Mouse (Mus musculus): Measurements from ENCODE around the gene H2-M10.4. TPM values are rescaled to one million over a fixed set of nuclear protein-coding genes. Genes with fewer than 3 reads are reported as not detected.
"Not testable (repeated sequence)": the region's sequence is repeated elsewhere in the genome, so short reads cannot be mapped to it uniquely, and the experiment has no call there.

Gene H2-M10.4
- polyA plus RNA-seq (2015; fragmentation: Nextera tagmentation; extraction: Ambion mirVana) = not detected in 2 replicates

DNA sequence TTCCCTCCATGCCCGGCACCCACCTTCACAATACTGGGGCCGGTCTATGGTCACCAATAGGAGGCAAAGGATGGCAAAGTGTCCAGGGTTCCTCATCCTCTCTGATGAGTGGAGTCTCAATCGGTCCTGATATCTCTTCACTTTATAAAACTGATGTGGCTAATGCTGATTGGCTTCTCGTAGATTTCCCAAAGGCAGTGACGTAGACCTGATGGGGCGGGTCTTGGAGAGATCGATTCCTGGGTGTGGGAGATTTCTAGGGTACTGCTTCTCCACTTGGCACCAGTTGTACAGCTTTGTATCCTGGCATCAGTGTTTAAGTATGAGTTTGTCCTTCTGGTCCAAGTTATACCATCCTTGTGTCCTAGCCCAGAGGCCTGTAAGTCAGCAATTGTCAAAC, at the start of gene H2-M10.4:
TSS of gene H2-M10.4 (minus strand) at position 101 of the 400 bp plus-strand sequence.
- ATAC-seq (ENCODE audit: low FRiP score, low TSS enrichment) = no peak
- Histone ChIP-seq H3K9ac (replicated peaks; ENCODE audit: low read length) (no peak within 1 kb of the TSS), H3K4me1 (ENCODE audit: insufficient read depth, low read length) (no peaks in the 10 kb centered on the region), H3K4me3 (ENCODE audit: low read length) (no peak within 1 kb of the TSS), H3K9me3 (ENCODE audit: low read length) (no peaks in the 10 kb centered on the region), H3K4me2 (replicated peaks; ENCODE audit: low read depth, low read length) (no peak within 1 kb of the TSS), H3K27me3 (ENCODE audit: insufficient read depth, low read length) (no peaks in the 10 kb centered on the region), H3K36me3 (ENCODE audit: insufficient read depth, low read length) (no peaks in the 10 kb centered on the region), H3K27ac (ENCODE audit: low read length) (no peak within 1 kb of the TSS)
- 85% methylated on average over 7 of the region's 7 CpGs for WGBS

DNA sequence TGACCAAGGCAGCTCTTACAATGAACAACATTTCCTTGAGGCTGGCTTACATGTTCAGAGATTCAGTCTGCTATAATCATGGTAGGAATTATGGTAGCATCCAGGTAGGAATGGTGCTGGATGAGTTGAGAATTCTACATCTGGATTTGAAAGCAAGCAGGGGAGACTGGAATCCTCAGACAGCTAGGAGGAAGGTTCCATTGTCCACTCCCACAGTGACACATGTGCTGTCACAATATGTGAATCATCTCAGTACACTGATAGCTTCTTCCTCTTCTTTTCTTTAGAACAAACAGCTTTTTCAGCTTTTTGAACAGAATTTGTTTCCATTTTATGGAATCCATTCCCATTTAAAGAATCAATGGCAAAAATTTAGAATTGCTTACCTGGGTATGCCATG, 41.8 kb upstream of the H2-M10.4 start:
- no peaks in the 10 kb centered on the region for H3K4me1 ChIP-seq (ENCODE audit: insufficient read depth, low read length)
- no peaks in the 10 kb centered on the region for H3K27me3 ChIP-seq (ENCODE audit: insufficient read depth, low read length)
- no peak for ATAC-seq (ENCODE audit: low FRiP score, low TSS enrichment)
- no peak overlapping the region for H3K27ac ChIP-seq (ENCODE audit: low read length)
- H3K9ac ChIP-seq (replicated peaks; ENCODE audit: low read length) = no peak overlapping the region
- H3K4me3 ChIP-seq (ENCODE audit: low read length) = no peak overlapping the region
- H3K4me2 ChIP-seq (replicated peaks; ENCODE audit: low read depth, low read length) = no peak overlapping the region
- no peaks in the 10 kb centered on the region for H3K9me3 ChIP-seq (ENCODE audit: low read length)
- H3K36me3 ChIP-seq (ENCODE audit: insufficient read depth, low read length) = no peaks in the 10 kb centered on the region

DNA sequence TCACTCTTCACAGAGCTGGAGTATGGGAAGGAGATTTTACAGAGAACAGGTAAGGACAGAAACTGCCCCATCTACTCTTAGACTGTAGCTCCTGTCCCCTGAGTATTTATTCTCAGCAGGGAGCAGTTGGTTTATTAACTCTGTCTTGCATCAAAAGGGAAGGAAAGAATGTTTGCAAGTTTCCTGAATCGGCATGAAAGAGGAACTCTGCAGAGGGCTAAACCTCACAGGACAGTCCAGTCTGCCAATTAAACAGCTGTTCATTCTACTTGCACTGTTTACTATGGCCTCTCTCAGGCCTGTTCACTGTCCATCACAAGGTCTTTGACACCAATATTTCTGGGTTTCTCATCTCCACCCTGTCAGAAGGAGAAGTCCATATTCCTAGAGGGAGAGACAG, 38.3 kb upstream of the H2-M10.4 start:
- H3K9me3 ChIP-seq (ENCODE audit: low read length) = no peaks in the 10 kb centered on the region
- H3K9ac ChIP-seq (replicated peaks; ENCODE audit: low read length) = no peak overlapping the region
- H3K4me1 ChIP-seq (ENCODE audit: insufficient read depth, low read length) = no peaks in the 10 kb centered on the region
- ATAC-seq (ENCODE audit: low FRiP score, low TSS enrichment) = no peak
- H3K27ac ChIP-seq (ENCODE audit: low read length) = no peak overlapping the region
- H3K4me3 ChIP-seq (ENCODE audit: low read length) = no peak overlapping the region
- WGBS = 62% methylated on average over 1 of the region's 1 CpGs
- no peaks in the 10 kb centered on the region for H3K27me3 ChIP-seq (ENCODE audit: insufficient read depth, low read length)
- no peak overlapping the region for H3K4me2 ChIP-seq (replicated peaks; ENCODE audit: low read depth, low read length)
- H3K36me3 ChIP-seq (ENCODE audit: insufficient read depth, low read length) = no peaks in the 10 kb centered on the region

DNA sequence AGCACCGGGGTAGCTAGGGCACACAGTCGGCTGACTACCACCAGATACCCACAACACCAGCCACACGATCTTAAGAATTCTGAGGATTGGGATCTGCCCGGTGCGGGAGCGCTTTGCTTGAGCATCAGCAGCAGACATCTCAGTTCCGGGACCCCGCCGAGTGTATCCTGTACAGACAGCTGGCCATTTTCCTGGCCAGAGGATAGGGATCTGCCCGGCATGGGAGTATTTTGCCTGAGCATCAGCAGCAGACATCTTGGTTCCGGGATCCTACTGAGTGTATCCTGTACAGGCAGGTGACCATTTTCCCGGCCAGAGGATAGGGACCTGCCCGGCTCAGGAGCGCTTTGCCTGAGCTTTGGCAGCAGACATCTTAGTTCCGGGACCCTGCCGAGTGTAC, 26.0 kb upstream of the H2-M10.4 start:
- H3K36me3 ChIP-seq (ENCODE audit: insufficient read depth, low read length); H3K27ac ChIP-seq (ENCODE audit: low read length); H3K4me1 ChIP-seq (ENCODE audit: insufficient read depth, low read length); H3K4me3 ChIP-seq (ENCODE audit: low read length); ATAC-seq (ENCODE audit: low FRiP score, low TSS enrichment); H3K27me3 ChIP-seq (ENCODE audit: insufficient read depth, low read length); H3K4me2 ChIP-seq (replicated peaks; ENCODE audit: low read depth, low read length); H3K9ac ChIP-seq (replicated peaks; ENCODE audit: low read length); H3K9me3 ChIP-seq (ENCODE audit: low read length): not testable (repeated sequence)
- WGBS = 95% methylated on average over 16 of the region's 16 CpGs

DNA sequence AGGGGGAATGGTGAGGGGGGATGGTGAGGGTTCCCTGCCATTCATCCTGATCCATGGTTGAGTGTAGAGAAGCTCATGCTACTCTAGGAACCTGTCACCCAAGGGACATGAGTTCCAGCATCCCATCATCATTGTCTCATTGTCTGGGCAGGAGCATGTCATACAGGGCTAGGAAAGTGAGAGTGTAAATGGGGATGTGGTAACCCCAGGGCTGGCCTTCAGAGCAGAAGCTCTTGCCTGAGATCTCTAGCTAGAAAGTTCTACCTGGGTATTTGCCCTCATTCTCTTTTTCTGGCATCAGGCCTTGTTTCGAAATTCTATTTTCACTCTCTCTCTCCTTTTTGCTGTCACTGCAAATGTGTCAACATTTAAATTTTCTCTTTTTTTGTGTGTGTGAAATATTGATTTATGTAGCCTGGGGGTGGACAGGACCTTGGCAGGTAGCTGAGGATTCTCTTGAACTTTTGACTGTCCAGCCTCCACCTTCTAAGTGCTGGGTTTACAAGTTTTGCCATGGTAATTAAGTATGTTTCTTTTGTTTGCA, 24.6 kb upstream of the H2-M10.4 start:
- H3K9ac ChIP-seq (replicated peaks; ENCODE audit: low read length) = no peak overlapping the region
- 71% methylated on average over 1 of the region's 1 CpGs for WGBS
- ATAC-seq (ENCODE audit: low FRiP score, low TSS enrichment) = no peak
- H3K27me3 ChIP-seq (ENCODE audit: insufficient read depth, low read length) = no peaks in the 10 kb centered on the region
- no peak overlapping the region for H3K27ac ChIP-seq (ENCODE audit: low read length)
- no peaks in the 10 kb centered on the region for H3K9me3 ChIP-seq (ENCODE audit: low read length)
- no peaks in the 10 kb centered on the region for H3K4me1 ChIP-seq (ENCODE audit: insufficient read depth, low read length)
- no peak overlapping the region for H3K4me3 ChIP-seq (ENCODE audit: low read length)
- H3K4me2 ChIP-seq (replicated peaks; ENCODE audit: low read depth, low read length) = no peak overlapping the region
- no peaks in the 10 kb centered on the region for H3K36me3 ChIP-seq (ENCODE audit: insufficient read depth, low read length)

DNA sequence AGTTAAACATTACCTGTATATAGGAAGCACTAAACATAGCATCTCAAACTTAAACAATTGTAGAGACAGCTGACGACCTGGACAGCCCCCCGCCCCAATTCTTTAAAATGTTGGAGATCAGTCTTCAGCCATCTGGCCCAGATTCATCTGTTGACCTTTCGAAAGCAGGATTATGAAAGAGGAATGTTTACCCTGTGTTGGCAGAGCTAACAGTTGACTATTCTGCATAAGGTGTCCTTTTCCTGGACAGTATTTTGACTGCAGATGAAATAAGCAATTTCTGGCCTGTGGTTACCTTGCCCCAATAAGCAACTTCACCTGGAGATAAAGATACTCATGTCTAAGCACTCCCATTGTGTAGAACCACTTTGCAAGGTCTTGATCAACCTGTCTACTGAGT, 21.7 kb upstream of the H2-M10.4 start:
- ATAC-seq (ENCODE audit: low FRiP score, low TSS enrichment) = no peak
- no peaks in the 10 kb centered on the region for H3K27me3 ChIP-seq (ENCODE audit: insufficient read depth, low read length)
- no peak overlapping the region for H3K4me3 ChIP-seq (ENCODE audit: low read length)
- no peak overlapping the region for H3K9ac ChIP-seq (replicated peaks; ENCODE audit: low read length)
- H3K4me1 ChIP-seq (ENCODE audit: insufficient read depth, low read length) = no peaks in the 10 kb centered on the region
- H3K36me3 ChIP-seq (ENCODE audit: insufficient read depth, low read length) = no peaks in the 10 kb centered on the region
- H3K9me3 ChIP-seq (ENCODE audit: low read length) = no peaks in the 10 kb centered on the region
- no peak overlapping the region for H3K4me2 ChIP-seq (replicated peaks; ENCODE audit: low read depth, low read length)
- H3K27ac ChIP-seq (ENCODE audit: low read length) = no peak overlapping the region
- 79% methylated on average over 3 of the region's 3 CpGs for WGBS

DNA sequence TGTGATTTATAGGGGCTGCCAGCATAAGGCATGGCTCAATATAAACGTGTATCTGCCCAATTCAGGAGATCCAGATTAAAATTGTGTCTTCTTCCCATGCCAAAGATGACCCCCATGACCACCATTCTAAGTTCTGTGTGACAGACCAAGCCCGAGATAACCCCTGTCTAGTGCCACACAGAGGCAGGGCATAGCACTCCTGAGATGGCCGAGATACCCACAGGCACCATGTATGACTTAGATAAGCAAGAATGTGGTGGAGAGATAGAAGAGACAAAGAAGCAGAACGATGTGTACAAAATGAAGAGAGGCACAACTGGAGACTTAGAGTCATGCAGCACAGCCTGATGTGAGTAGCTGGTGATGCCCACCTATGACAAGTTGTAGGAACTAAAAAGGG, 5.9 kb downstream of the H2-M10.4 start:
- Histone ChIP-seq H3K27me3 (ENCODE audit: insufficient read depth, low read length) (no peaks in the 10 kb centered on the region), H3K9me3 (ENCODE audit: low read length) (no peaks in the 10 kb centered on the region), H3K27ac (ENCODE audit: low read length) (no peak overlapping the region), H3K4me2 (replicated peaks; ENCODE audit: low read depth, low read length) (no peak overlapping the region), H3K4me1 (ENCODE audit: insufficient read depth, low read length) (no peaks in the 10 kb centered on the region), H3K9ac (replicated peaks; ENCODE audit: low read length) (no peak overlapping the region), H3K36me3 (ENCODE audit: insufficient read depth, low read length) (no peaks in the 10 kb centered on the region), H3K4me3 (ENCODE audit: low read length) (no peak overlapping the region)
- 61% methylated on average over 4 of the region's 4 CpGs for WGBS
- ATAC-seq (ENCODE audit: low FRiP score, low TSS enrichment) = no peak

DNA sequence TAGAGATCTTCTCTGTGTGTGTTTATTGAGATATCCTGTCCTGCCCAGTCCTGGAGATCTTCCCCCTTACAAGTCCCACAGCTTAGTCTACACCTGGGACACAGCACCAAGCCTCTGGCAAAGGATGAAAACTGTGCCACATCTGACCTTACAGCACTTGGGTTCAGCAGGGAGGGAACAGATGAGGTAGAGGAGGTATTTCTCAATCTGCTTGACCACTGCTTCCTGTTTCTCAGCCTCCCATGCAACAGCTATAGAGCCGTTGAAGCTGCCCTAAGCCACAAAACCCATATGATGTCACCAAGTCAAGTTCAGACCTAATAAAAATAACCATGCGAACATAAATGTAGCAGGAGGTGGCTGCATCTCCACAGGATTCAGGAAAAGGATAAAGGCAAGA, 30.7 kb downstream of the H2-M10.4 start:
- H3K4me2 ChIP-seq (replicated peaks; ENCODE audit: low read depth, low read length) = no peak overlapping the region
- H3K27ac ChIP-seq (ENCODE audit: low read length) = no peak overlapping the region
- H3K4me1 ChIP-seq (ENCODE audit: insufficient read depth, low read length) = no peaks in the 10 kb centered on the region
- no peak overlapping the region for H3K9ac ChIP-seq (replicated peaks; ENCODE audit: low read length)
- no peaks in the 10 kb centered on the region for H3K36me3 ChIP-seq (ENCODE audit: insufficient read depth, low read length)
- H3K4me3 ChIP-seq (ENCODE audit: low read length) = no peak overlapping the region
- H3K9me3 ChIP-seq (ENCODE audit: low read length) = no peaks in the 10 kb centered on the region
- H3K27me3 ChIP-seq (ENCODE audit: insufficient read depth, low read length) = no peaks in the 10 kb centered on the region
- WGBS = 86% methylated on average over 2 of the region's 2 CpGs
- no peak for ATAC-seq (ENCODE audit: low FRiP score, low TSS enrichment)

DNA sequence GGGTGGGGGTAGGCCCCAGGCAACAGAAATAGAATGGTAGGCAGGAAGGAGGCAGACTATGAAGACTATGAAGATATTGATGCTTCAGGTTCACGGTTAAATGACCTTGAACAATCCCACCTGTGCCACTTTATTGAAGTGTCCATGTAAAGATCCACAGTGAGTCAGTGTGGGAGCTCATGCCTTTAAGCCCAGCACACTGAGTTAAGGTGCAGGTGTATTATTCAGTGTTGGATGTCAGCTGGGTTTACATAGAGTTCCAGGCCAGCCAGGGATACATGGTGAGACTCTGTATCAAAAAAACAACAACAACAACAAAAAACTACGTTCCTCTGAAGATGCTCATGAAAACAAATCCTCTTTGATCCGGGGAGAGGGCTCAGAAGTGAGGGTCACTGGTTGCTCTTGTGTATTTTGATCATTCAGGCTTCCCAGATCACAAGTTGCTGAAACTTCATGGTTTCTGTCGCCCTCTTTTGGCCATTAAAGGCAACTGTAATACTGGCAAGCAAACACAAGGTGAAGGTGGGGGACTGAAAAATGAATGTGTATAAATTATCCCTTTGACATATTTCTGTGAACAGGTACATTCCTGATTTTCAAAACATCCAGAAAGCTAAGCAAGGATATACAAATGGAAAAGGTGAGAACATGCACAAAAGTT, 43.9 kb downstream of the H2-M10.4 start:
- H3K4me2 ChIP-seq (replicated peaks; ENCODE audit: low read depth, low read length) = no peak overlapping the region
- H3K27me3 ChIP-seq (ENCODE audit: insufficient read depth, low read length) = no peaks in the 10 kb centered on the region
- H3K9ac ChIP-seq (replicated peaks; ENCODE audit: low read length) = no peak overlapping the region
- H3K4me3 ChIP-seq (ENCODE audit: low read length) = no peak overlapping the region
- 24% methylated on average over 4 of the region's 4 CpGs for WGBS
- 0 out of 2 replicates have a peak, but pooled peaks cover 3% of the 10 kb centered on the region for H3K9me3 ChIP-seq (ENCODE audit: low read length)
- H3K36me3 ChIP-seq (ENCODE audit: insufficient read depth, low read length) = no peaks in the 10 kb centered on the region
- H3K4me1 ChIP-seq (ENCODE audit: insufficient read depth, low read length) = no peaks in the 10 kb centered on the region
- no peak for ATAC-seq (ENCODE audit: low FRiP score, low TSS enrichment)
- H3K27ac ChIP-seq (ENCODE audit: low read length) = no peak overlapping the region

DNA sequence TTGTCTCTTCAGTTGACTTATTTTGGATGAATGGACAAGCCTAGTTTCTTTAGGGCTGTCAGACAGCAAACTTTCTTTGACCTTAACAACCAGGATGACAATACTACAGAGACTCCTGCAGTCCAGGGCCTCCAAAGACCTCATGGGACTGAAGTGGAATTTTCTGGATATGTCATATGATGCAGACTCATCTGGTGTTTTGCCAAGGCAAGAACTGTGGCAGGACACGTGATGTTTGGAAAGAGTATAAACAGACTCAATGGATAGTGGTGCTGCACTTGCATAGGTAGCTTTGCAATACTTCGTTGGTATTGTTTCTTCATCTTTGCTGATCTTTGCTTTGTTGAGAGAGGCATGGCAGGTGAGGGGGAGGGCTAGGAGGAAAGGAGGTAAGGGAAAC, 44.7 kb downstream of the H2-M10.4 start:
- Histone ChIP-seq H3K4me3 (ENCODE audit: low read length) (no peak overlapping the region), H3K4me1 (ENCODE audit: insufficient read depth, low read length) (no peaks in the 10 kb centered on the region), H3K4me2 (replicated peaks; ENCODE audit: low read depth, low read length) (no peak overlapping the region), H3K9me3 (ENCODE audit: low read length) (0 out of 2 replicates have a peak, but pooled peaks cover 3% of the 10 kb centered on the region), H3K36me3 (ENCODE audit: insufficient read depth, low read length) (no peaks in the 10 kb centered on the region), H3K9ac (replicated peaks; ENCODE audit: low read length) (no peak overlapping the region), H3K27me3 (ENCODE audit: insufficient read depth, low read length) (no peaks in the 10 kb centered on the region), H3K27ac (ENCODE audit: low read length) (no peak overlapping the region)
- WGBS = 55% methylated on average over 2 of the region's 2 CpGs
- no peak for ATAC-seq (ENCODE audit: low FRiP score, low TSS enrichment)

All from kidney, embryonic 16.5 days (tissue).